Mouse (Mus musculus) myocyte (in vitro differentiated cells): ENCODE data around the gene Ttc9b.

Experiments used
- CEBPB ChIP-seq: IDR thresholded peaks from 2 replicates; pipeline ENCODE4 v1.6.1; 2011; ENCODE audit warnings: mild to moderate bottlenecking, moderate library complexity; ENCODE audit not compliant: poor library complexity, insufficient read depth, severe bottlenecking
- E2F4 ChIP-seq: IDR thresholded peaks from one replicate; pipeline ENCODE4 v1.6.1; 2011; ENCODE audit warnings: mild to moderate bottlenecking, control low read depth, moderate library complexity; ENCODE audit not compliant: insufficient read depth
- MAX ChIP-seq: IDR thresholded peaks from one replicate; pipeline ENCODE4 v1.6.1; 2011; ENCODE audit warnings: low read depth, mild to moderate bottlenecking, control low read depth
- MYOD1 ChIP-seq, 3 experiments: IDR thresholded peaks; one replicate each; pipeline ENCODE4 v1.6.1; 2011; ENCODE audit warnings: control low read depth in 2 of 3, low read depth in 2 of 3, mild to moderate bottlenecking in 2 of 3, moderate library complexity in 1 of 3; ENCODE audit not compliant: insufficient read length in 2 of 3, control insufficient read depth in 1 of 3
- MYOG ChIP-seq, 3 experiments: IDR thresholded peaks; one replicate each; pipeline ENCODE4 v1.6.1; 2011; ENCODE audit warnings: control low read depth in 2 of 3, low read depth in 2 of 3, mild to moderate bottlenecking in 2 of 3; ENCODE audit not compliant: insufficient read length in 2 of 3, control insufficient read depth in 1 of 3, insufficient read depth in 1 of 3
- POLR2A ChIP-seq: IDR thresholded peaks from one replicate; pipeline ENCODE4 v1.6.1; 2011; ENCODE audit warnings: low read depth, mild to moderate bottlenecking, control low read depth, moderate library complexity; ENCODE audit not compliant: insufficient read length
- POLR2AphosphoS2 ChIP-seq: IDR thresholded peaks from one replicate; pipeline ENCODE4 v1.6.1; 2011; ENCODE audit warnings: low read depth, control low read depth; ENCODE audit not compliant: insufficient read length
- REST ChIP-seq: IDR thresholded peaks from one replicate; pipeline ENCODE4 v1.6.1; 2011; ENCODE audit warnings: mild to moderate bottlenecking, control low read depth, moderate library complexity; ENCODE audit not compliant: insufficient read depth, insufficient read length
- SRF ChIP-seq: IDR thresholded peaks from one replicate; pipeline ENCODE4 v1.6.1; 2011; ENCODE audit warnings: low read depth; ENCODE audit not compliant: control insufficient read depth, insufficient read length
- TCF12 ChIP-seq: IDR thresholded peaks from one replicate; pipeline ENCODE4 v1.6.1; 2011; ENCODE audit warnings: mild to moderate bottlenecking, control low read depth; ENCODE audit not compliant: poor library complexity, insufficient read depth, severe bottlenecking
- TCF3 ChIP-seq: IDR thresholded peaks from one replicate; pipeline ENCODE4 v1.6.1; 2011; ENCODE audit warnings: low read depth, control low read depth; ENCODE audit not compliant: insufficient read length
- USF1 ChIP-seq: IDR thresholded peaks from one replicate; pipeline ENCODE4 v1.6.1; 2011; ENCODE audit warnings: low read depth, mild to moderate bottlenecking, control low read depth, moderate library complexity

DNA sequence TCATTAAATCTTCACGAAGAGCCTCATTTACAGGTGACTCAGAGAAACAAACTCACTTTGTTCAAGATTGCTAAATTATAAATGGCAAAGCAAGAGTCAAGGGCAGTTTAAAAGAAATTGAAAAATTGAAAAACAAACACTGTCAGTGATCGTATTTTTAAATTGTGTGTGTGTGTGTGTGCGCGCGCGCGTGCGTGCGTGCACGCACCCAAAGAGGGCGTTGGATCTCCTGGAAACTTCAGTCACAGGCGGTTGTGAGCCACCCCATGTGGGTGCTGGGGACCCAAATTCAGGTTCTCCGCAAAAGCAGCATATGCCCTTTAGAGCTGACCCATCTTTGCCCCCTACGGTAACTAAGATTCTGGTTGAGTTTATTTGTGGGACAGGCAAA is 21.5 kb downstream of the Ttc9b start:
- TF ChIP-seq E2F4 (no peak), USF1 (no peak), POLR2A (no peak), MYOD1 (IDR thresholded peaks at IDR 0.05; ENCODE audit: control insufficient read depth in 1 of 3, insufficient read length in 2 of 3, low read depth in 2 of 3) (no peak), SRF (no peak), REST (no peak), CEBPB (no peak), TCF3 (no peak), MAX (no peak), TCF12 (no peak), MYOG (IDR thresholded peaks at IDR 0.05; ENCODE audit: control insufficient read depth in 1 of 3, insufficient read depth in 1 of 3, insufficient read length in 2 of 3, low read depth in 2 of 3) (no peak), POLR2AphosphoS2 (no peak)
